Mouse (Mus musculus): ENCODE measurements around the gene Selenom. TPM values are rescaled to one million over a fixed set of nuclear protein-coding genes. Genes with fewer than 3 reads are reported as not detected.

Selenom gene
- polyA plus RNA-seq, 1 experiment from 2014 or later = 12.5 TPM

GRCm38 (mm10) chr11:3533406-3533932 is 19.0 kb downstream of the Selenom start:
- H3K27ac ChIP-seq = no peak overlapping the region
- DNase-seq = no peak
- H3K36me3 ChIP-seq = peaks cover 44% of the 10 kb centered on the region
- H3K9ac ChIP-seq = no peak overlapping the region
- no peak for ATAC-seq (ENCODE audit: low read depth)
- H3K4me2 ChIP-seq = no peak overlapping the region
- 72% methylated on average over 17 of the region's 17 CpGs for WGBS (ENCODE audit: insufficient replicate concordance)
- no peaks in the 10 kb centered on the region for H3K27me3 ChIP-seq
- no peaks in the 10 kb centered on the region for H3K9me3 ChIP-seq (replicated peaks)
- no peak overlapping the region for H3K4me3 ChIP-seq (replicated peaks)
- peaks cover 36% of the 10 kb centered on the region for H3K4me1 ChIP-seq (replicated peaks)

DNA sequence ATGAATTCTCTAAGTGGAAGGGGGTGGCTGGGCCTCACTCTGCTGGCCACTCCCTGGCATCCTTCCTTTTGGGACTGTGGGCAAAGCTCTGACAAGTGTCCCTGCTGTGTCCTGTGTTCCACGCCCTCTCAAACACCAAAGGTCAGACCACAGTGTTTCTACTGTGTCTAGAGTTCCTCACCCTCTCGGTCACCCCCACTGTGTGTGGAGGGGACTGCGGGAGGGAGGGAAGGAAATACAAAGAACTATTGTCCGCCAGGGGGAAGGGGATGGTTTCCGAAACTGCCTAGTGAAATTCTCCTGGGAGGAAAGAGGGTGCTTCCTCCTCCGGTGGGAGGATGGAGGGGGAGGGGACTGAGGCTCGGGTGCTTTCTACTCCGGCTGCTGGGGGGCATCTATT is 20.5 kb downstream of the Selenom start:
- Histone ChIP-seq H3K36me3 (peaks cover 30% of the 10 kb centered on the region), H3K9ac (no peak overlapping the region), H3K4me3 (replicated peaks) (no peak overlapping the region), H3K4me2 (peak overlapping the region; percentile 86), H3K27ac (no peak overlapping the region), H3K9me3 (replicated peaks) (no peaks in the 10 kb centered on the region), H3K27me3 (no peaks in the 10 kb centered on the region), H3K4me1 (replicated peaks) (peaks cover 49% of the 10 kb centered on the region)
- 10% methylated on average over 8 of the region's 8 CpGs for WGBS (ENCODE audit: insufficient replicate concordance)
- DNase-seq = no peak
- no peak for ATAC-seq (ENCODE audit: low read depth)

DNA sequence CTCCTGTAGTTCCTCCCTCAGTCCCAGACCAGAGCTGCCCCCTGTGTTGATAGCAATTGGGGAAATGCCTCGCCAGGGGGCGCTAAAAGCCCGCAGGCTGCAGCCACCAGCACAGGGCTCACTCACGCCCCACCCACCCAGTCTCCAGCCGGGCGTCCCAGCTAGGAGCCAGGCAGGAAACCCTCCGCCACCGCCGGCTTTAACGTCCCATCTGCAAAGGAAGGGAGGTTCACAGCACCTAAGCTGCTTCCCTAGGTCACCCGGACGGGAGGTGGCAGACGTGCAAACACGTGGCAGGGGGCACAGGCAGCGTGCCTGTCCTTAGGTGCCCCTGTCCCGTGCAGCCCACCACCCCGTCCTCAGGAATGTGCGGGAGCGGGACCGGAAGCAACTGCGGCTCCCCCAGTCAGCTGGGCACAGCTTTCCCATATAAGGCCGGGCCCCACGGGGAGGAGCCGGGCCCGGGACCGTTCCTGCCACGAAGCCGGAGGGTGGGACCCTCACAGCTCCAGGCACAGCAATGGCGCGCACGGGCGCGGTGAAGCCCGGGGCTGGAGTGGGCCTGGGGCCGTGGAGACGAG is 21.0 kb downstream of the Selenom start:
- H3K9me3 ChIP-seq (replicated peaks) = no peaks in the 10 kb centered on the region
- H3K4me3 ChIP-seq (replicated peaks) = peak overlapping the region; percentile 59
- H3K4me1 ChIP-seq (replicated peaks) = peaks cover 49% of the 10 kb centered on the region
- peak overlapping the region; percentile 68 for H3K9ac ChIP-seq
- peak; percentile 69 for ATAC-seq (ENCODE audit: low read depth)
- peak overlapping the region; percentile 78 for H3K27ac ChIP-seq
- WGBS (ENCODE audit: insufficient replicate concordance) = under 1% methylated on average over 36 of the region's 36 CpGs
- peak overlapping the region; percentile 86 for H3K4me2 ChIP-seq
- DNase-seq = peak; percentile 84
- no peaks in the 10 kb centered on the region for H3K27me3 ChIP-seq
- peaks cover 25% of the 10 kb centered on the region for H3K36me3 ChIP-seq

- H3K4me3 ChIP-seq (replicated peaks) = peak overlapping the region; percentile 59
- H3K9me3 ChIP-seq (replicated peaks) = no peaks in the 10 kb centered on the region
- no peak for DNase-seq
- peak overlapping the region; percentile 78 for H3K27ac ChIP-seq
- peaks cover 49% of the 10 kb centered on the region for H3K4me1 ChIP-seq (replicated peaks)
- H3K9ac ChIP-seq = peak overlapping the region; percentile 68
- 53% methylated on average over 5 of the region's 5 CpGs for WGBS (ENCODE audit: insufficient replicate concordance)
- peaks cover 19% of the 10 kb centered on the region for H3K36me3 ChIP-seq
- no peaks in the 10 kb centered on the region for H3K27me3 ChIP-seq
- H3K4me2 ChIP-seq = peak overlapping the region; percentile 86
- no peak for ATAC-seq (ENCODE audit: low read depth)
Observed at GRCm38 (mm10) chr11:3536082-3536481, 21.6 kb downstream of the Selenom start.

- DNase-seq (no peak), ATAC-seq (ENCODE audit: low read depth) (no peak)
- Histone ChIP-seq H3K9me3 (replicated peaks) (no peaks in the 10 kb centered on the region), H3K36me3 (peaks cover 12% of the 10 kb centered on the region; the same call in 1 of the 2 replicates), H3K4me3 (replicated peaks) (no peak overlapping the region), H3K9ac (no peak overlapping the region), H3K27ac (peak overlapping the region; percentile 78; the same call in 1 of the 2 replicates), H3K4me2 (0 out of 2 replicates have a peak overlapping the region, but pooled peaks have one; percentile 71), H3K27me3 (no peaks in the 10 kb centered on the region), H3K4me1 (replicated peaks) (peaks cover 49% of the 10 kb centered on the region)
- WGBS (ENCODE audit: insufficient replicate concordance) = 72% methylated on average over 5 of the region's 5 CpGs
Observed at GRCm38 (mm10) chr11:3536745-3537333, 22.4 kb downstream of the Selenom start.

DNA sequence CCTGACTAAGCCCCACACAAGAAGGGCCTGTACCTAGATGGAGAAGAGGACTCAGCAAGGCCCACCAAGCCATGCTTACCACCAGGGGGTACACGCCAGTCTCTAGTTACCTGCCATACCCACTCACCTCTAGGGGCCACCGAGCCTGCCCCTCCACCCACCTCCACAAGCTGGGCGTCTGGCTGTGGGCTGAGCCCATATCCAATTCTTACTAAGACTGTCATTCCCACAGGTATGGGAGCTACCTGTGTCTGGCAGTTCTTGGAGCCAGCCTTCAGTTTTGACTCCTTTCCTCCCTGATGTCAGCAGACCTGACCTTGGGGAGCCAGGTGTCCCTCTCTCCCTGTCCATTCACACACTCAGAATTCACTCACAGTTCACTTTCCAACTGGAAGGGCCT is 23.2 kb downstream of the Selenom start:
- DNase-seq = no peak
- H3K9me3 ChIP-seq (replicated peaks) = no peaks in the 10 kb centered on the region
- no peak overlapping the region for H3K27ac ChIP-seq
- H3K4me1 ChIP-seq (replicated peaks) = peaks cover 49% of the 10 kb centered on the region
- peaks cover 5% of the 10 kb centered on the region; the same call in 1 of the 2 replicates for H3K36me3 ChIP-seq
- H3K27me3 ChIP-seq = no peaks in the 10 kb centered on the region
- no peak for ATAC-seq (ENCODE audit: low read depth)
- peak overlapping the region; percentile 71 for H3K4me2 ChIP-seq
- H3K4me3 ChIP-seq (replicated peaks) = peak overlapping the region; percentile 61; the same call in 1 of the 2 replicates
- 67% methylated on average over 3 of the region's 3 CpGs for WGBS (ENCODE audit: insufficient replicate concordance)
- peak overlapping the region; percentile 68; the same call in 1 of the 2 replicates for H3K9ac ChIP-seq

- H3K36me3 ChIP-seq = peaks cover 2% of the 10 kb centered on the region; the same call in 1 of the 2 replicates
- peaks cover 49% of the 10 kb centered on the region for H3K4me1 ChIP-seq (replicated peaks)
- WGBS (ENCODE audit: insufficient replicate concordance) = 42% methylated on average over 4 of the region's 4 CpGs
- no peaks in the 10 kb centered on the region for H3K27me3 ChIP-seq
- ATAC-seq (ENCODE audit: low read depth) = no peak
- H3K4me3 ChIP-seq (replicated peaks) = peak overlapping the region; percentile 61
- DNase-seq = no peak
- H3K27ac ChIP-seq = no peak overlapping the region
- no peaks in the 10 kb centered on the region for H3K9me3 ChIP-seq (replicated peaks)
- peak overlapping the region; percentile 68 for H3K9ac ChIP-seq
- peak overlapping the region; percentile 71 for H3K4me2 ChIP-seq
Observed at GRCm38 (mm10) chr11:3538341-3538740, 23.9 kb downstream of the Selenom start.

DNA sequence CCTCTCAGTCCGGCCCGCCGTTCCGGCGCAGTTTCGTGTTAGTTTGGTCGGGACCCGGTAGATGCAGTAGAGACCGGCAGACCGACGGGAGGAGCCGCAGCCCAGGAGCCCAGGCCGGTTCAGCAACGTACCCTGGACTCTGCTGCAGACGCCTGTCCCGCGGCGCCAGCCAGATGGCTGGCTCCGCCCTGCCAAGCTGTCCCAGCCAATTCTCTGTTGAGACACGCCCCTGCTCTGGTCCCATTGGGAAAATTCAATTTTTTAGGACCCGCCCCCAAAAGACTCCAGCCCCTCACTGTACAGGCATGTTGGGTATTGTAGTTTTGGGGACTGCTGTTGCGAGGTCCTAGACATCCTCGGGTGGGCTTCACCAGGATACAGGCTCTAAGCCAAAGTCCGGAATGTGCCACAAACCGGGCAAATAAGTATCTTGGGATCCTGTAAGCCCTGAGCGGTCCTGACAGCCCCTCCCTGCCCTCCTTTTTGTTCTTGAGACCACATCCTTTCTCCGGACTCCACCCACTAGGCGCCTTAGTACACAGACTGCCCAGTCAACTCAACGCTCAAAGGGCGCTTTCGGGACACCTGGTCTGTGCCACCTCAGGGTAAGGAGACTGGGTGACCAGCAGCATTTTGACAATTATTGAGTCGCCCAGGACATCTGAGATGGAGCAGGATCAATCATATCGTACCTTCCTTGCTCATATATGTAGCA is 24.8 kb downstream of the Selenom start:
- H3K4me3 ChIP-seq (replicated peaks) = peak overlapping the region; percentile 61
- H3K9me3 ChIP-seq (replicated peaks) = 0 out of 2 replicates have a peak, but pooled peaks cover 2% of the 10 kb centered on the region
- DNase-seq = peak; percentile 87
- H3K36me3 ChIP-seq = 0 out of 2 replicates have a peak, but pooled peaks cover 2% of the 10 kb centered on the region
- ATAC-seq (ENCODE audit: low read depth) = peak; percentile 88
- no peak overlapping the region for H3K27ac ChIP-seq
- peaks cover 49% of the 10 kb centered on the region for H3K4me1 ChIP-seq (replicated peaks)
- WGBS (ENCODE audit: insufficient replicate concordance) = 3% methylated on average over 33 of the region's 33 CpGs
- no peaks in the 10 kb centered on the region for H3K27me3 ChIP-seq
- peak overlapping the region; percentile 71 for H3K4me2 ChIP-seq
- peak overlapping the region; percentile 68 for H3K9ac ChIP-seq

DNA sequence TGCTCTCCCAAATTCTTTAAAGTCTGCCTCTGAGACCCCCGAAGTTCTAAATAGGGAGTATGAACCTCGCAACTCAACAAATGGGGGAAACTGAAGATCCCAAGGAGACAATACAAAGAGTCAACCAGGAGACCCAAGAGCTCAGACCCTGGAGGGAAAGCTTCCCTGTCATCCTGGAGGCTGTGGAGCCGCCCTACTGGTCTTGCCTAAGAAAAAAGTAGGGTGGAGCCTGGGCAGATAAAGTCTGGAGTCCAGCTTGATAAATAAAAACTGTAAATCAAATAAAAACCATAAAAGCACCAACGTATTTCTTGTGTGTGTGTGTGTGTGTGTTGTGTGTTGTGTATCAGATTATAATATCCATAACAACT is 25.3 kb downstream of the Selenom start:
- Histone ChIP-seq H3K27me3 (no peaks in the 10 kb centered on the region), H3K4me3 (replicated peaks) (peak overlapping the region; percentile 61), H3K36me3 (0 out of 2 replicates have a peak, but pooled peaks cover 2% of the 10 kb centered on the region), H3K27ac (no peak overlapping the region), H3K4me1 (replicated peaks) (peaks cover 48% of the 10 kb centered on the region), H3K9me3 (replicated peaks) (peaks cover 8% of the 10 kb centered on the region; the same call in 1 of the 2 replicates), H3K4me2 (peak overlapping the region; percentile 71), H3K9ac (peak overlapping the region; percentile 43; the same call in 1 of the 2 replicates)
- 46% methylated on average over 4 of the region's 4 CpGs for WGBS (ENCODE audit: insufficient replicate concordance)
- DNase-seq (no peak), ATAC-seq (ENCODE audit: low read depth) (no peak)

DNA sequence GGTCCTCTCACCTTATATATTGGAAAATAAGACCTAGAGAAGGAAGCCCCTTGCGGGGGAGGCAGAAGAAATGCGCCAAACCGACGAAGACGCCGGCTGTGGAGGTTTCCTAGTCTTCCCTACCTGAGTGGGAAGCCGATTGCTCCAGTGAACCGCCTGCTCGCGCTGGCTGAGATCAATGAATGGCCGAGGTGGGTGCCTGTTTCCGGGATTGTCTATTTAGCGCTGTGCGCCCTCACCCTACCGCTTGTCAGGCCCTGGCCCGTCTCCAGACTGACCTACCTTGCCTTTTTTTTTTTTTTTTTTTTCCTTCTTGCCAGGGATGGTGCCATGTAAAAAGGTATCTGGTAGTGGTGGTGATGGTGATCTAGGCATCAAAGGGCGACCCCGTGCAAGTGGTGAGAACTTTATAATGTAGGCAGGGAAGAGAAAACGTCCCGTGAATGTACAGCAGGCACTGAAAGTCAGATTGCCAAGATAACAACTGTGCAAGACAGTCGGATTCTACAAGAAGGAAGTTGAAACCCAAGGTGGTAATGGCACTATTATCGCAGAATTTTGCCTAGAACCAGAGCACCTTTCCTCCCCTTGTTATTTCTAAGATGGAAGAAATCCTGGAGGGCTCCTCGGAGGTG is 26.1 kb downstream of the Selenom start, which contains the start of gene Smtn:
TSS of gene Smtn (minus strand) at position 162 of the 635 bp plus-strand sequence.
- H3K27me3 ChIP-seq = no peaks in the 10 kb centered on the region
- 74% methylated on average over 23 of the region's 23 CpGs for WGBS (ENCODE audit: insufficient replicate concordance)
- no peak for DNase-seq
- peaks cover 8% of the 10 kb centered on the region; the same call in 1 of the 2 replicates for H3K9me3 ChIP-seq (replicated peaks)
- H3K4me1 ChIP-seq (replicated peaks) = peaks cover 45% of the 10 kb centered on the region
- H3K9ac ChIP-seq = peak within 1 kb of the TSS; percentile 43; the same call in 1 of the 2 replicates
- peak within 1 kb of the TSS; percentile 71 for H3K4me2 ChIP-seq
- ATAC-seq (ENCODE audit: low read depth) = no peak
- peak within 1 kb of the TSS; percentile 61 for H3K4me3 ChIP-seq (replicated peaks)
- H3K36me3 ChIP-seq = 0 out of 2 replicates have a peak, but pooled peaks cover 2% of the 10 kb centered on the region
- no peak within 1 kb of the TSS for H3K27ac ChIP-seq
